Mouse (Mus musculus) heart, embryonic 16.5 days (tissue): ENCODE measurements at regions not wholly inside any gene's neighbourhood (a gene's known extent, or its start where the extent isn't known, plus 50 kb on each side); places are given as distances from the start of the nearest gene placed in this dataset.

ENCODE experiments used
- ATAC-seq: fragments of 200-750 bp; cut with Nextera tagmentation; replicated peaks from 2 replicates; pipeline ENCODE4 v1.8.0; 2017; ENCODE audit warnings: moderate number of reproducible peaks; ENCODE audit not compliant: insufficient read depth, low FRiP score; ENCODE audit errors: extremely low read depth
- H3K27ac ChIP-seq: fragments of 300-500 bp; sonication (generic); 2 replicates; pipeline ENCODE4 v1.5.1; 2014; ENCODE audit warnings: mild to moderate bottlenecking, low read length, control low read depth, moderate library complexity
- H3K27me3 ChIP-seq: fragments of 300-500 bp; sonication (generic); 2 replicates; pipeline ENCODE4 v1.6.1; 2014; ENCODE audit warnings: low read length, mixed read lengths; ENCODE audit not compliant: control insufficient read depth, insufficient read depth
- H3K36me3 ChIP-seq: fragments of 300-500 bp; sonication (generic); 2 replicates; pipeline ENCODE4 v1.6.1; 2014; ENCODE audit not compliant: control insufficient read depth, insufficient read depth
- H3K4me1 ChIP-seq: fragments of 300-500 bp; sonication (generic); 2 replicates; pipeline ENCODE4 v1.6.1; 2014; ENCODE audit warnings: low read length, mixed read lengths; ENCODE audit not compliant: control insufficient read depth, insufficient read depth
- H3K4me2 ChIP-seq: fragments of 300-500 bp; sonication (generic); 2 replicates; pipeline ENCODE4 v1.6.1; 2014; ENCODE audit warnings: low read depth, mild to moderate bottlenecking, control low read depth, low read length
- H3K4me3 ChIP-seq: fragments of 300-500 bp; sonication (generic); 2 replicates; pipeline ENCODE4 v1.5.1; 2014; ENCODE audit warnings: mild to moderate bottlenecking, control low read depth, low read length
- H3K9ac ChIP-seq: fragments of 300-500 bp; sonication (generic); 2 replicates; pipeline ENCODE4 v1.6.1; 2014; ENCODE audit warnings: low read length, control low read depth
- H3K9me3 ChIP-seq: fragments of 300-500 bp; sonication (generic); replicated peaks from 2 replicates; pipeline ENCODE4 v1.6.1; 2016; ENCODE audit warnings: low read length; ENCODE audit not compliant: control insufficient read depth
- WGBS: fragments of 180-500 bp; shearing (Covaris S2); extraction: QIAGEN DNeasy Blood & Tissue Kit; methylation state at CpG from one replicate; pipeline ENCODE4 v1.1.7; 2014; 5-methylcytosine and 5-hydroxymethylcytosine counted together

DNA sequence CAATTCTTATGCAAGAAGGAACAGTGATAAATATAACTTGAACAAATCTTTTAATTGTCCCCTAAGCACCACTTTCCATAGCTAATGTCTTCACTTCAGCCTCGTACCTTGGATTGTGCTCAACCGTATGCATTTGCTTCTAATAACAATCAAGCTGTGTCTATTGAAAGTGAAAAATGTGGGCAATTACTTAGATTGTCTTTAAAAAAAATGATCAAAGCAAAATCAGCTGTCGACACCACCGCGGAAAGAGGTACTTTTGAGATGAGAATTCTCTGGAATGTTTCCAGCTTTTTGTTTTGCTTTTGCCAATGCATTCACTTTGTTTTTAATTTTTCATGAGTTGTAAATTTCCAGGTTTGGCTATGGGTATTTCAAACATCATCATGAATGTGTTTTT lies 54.1 kb upstream of the Samsn1 start:
- no peak overlapping the region for H3K27ac ChIP-seq
- no peak overlapping the region for H3K9ac ChIP-seq
- no peaks in the 10 kb centered on the region for H3K27me3 ChIP-seq
- WGBS, result 73% methylated on average over 5 of the region's 5 CpGs
- no peak overlapping the region for H3K4me3 ChIP-seq
- H3K4me1 ChIP-seq, result no peaks in the 10 kb centered on the region
- ATAC-seq, result no peak
- no peaks in the 10 kb centered on the region for H3K9me3 ChIP-seq
- H3K36me3 ChIP-seq, result no peaks in the 10 kb centered on the region
- no peak overlapping the region for H3K4me2 ChIP-seq
